In genomic region chr11:118362501-118362900, GRCm38 (mm10) we compare ENCODE assay signal across 10 mouse cellular contexts. TPM values are rescaled to one million over a fixed set of nuclear protein-coding genes. Genes with fewer than 3 reads are reported as not detected.
DNase-seq lines count a peak whose midpoint lies in the region; ATAC-seq and TF ChIP-seq lines count a peak whose summit lies in the region.
"Had no signal": no experiment of that assay in that cellular context is flagged by ENCODE, and none has a peak within 500 bp of the region (broad histone marks: within the 10 kb centered on the region; RNA-seq: fewer than 3 reads in every experiment).

No protein-coding gene starts in this region.

- H3K27ac ChIP-seq in layer of hippocampus, adult 2 months = peak overlapping the region; percentile 80; the same call in 1 of the 2 replicates
- H3K27ac ChIP-seq in embryonic facial prominence, embryonic 11.5 days (replicated peaks; ENCODE audit: low read depth, low read length) = peak overlapping the region; percentile 89
- H3K27ac ChIP-seq in heart, embryonic 13.5 days (replicated peaks) = peak overlapping the region; percentile 90
- peak overlapping the region; percentile 84 for H3K27ac ChIP-seq in lung, embryonic 16.5 days (ENCODE audit: low read length)

- no peak for ATAC-seq in embryonic facial prominence, embryonic 11.5 days (replicated peaks; ENCODE audit: insufficient number of reproducible peaks, low FRiP score, low TSS enrichment, low read depth)
- ATAC-seq in heart, embryonic 13.5 days (ENCODE audit: extremely low read depth, insufficient number of reproducible peaks, low FRiP score, low TSS enrichment) = no peak
- peak; percentile 30; the same call in 1 of the 2 replicates for ATAC-seq in lung, embryonic 16.5 days (ENCODE audit: low read depth)

- DNase-seq in layer of hippocampus, adult 2 months (ENCODE audit: low spot score in 2 of 2) = no peak
- no peak for DNase-seq in layer of hippocampus, adult 18-20 months (ENCODE audit: low spot score in 2 of 2)
- no peak for DNase-seq in embryonic facial prominence, embryonic 11.5 days (ENCODE audit: low spot score)
- DNase-seq in layer of hippocampus, adult 9-11 months = no peak
- DNase-seq in layer of hippocampus, postnatal 14 days (ENCODE audit: low spot score in 2 of 2) = no peak
- DNase-seq in frontal cortex, postnatal 25 days (ENCODE audit: low spot score in 2 of 2) = no peak

- 63% methylated on average over 1 of the region's 1 CpGs for WGBS in embryonic facial prominence, embryonic 11.5 days
- 56% methylated on average over 1 of the region's 1 CpGs for WGBS in heart, embryonic 13.5 days
- 17% methylated on average over 1 of the region's 1 CpGs for WGBS in lung, embryonic 16.5 days

- peak overlapping the region; percentile 32 for H3K4me2 ChIP-seq in embryonic facial prominence, embryonic 11.5 days (ENCODE audit: low read depth, low read length)
- H3K4me2 ChIP-seq in heart, embryonic 13.5 days = peak overlapping the region; percentile 58; the same call in 1 of the 2 replicates
- H3K4me2 ChIP-seq in lung, embryonic 16.5 days (ENCODE audit: low read depth, low read length) = no peak overlapping the region

- no peak overlapping the region for H3K4me3 ChIP-seq in layer of hippocampus, adult 2 months
- H3K4me3 ChIP-seq in embryonic facial prominence, embryonic 11.5 days (ENCODE audit: low read depth, low read length) = no peak overlapping the region
- no peak overlapping the region for H3K4me3 ChIP-seq in heart, embryonic 13.5 days
- H3K4me3 ChIP-seq in lung, embryonic 16.5 days (ENCODE audit: low read length) = no peak overlapping the region

- H3K4me1 ChIP-seq in embryonic facial prominence, embryonic 11.5 days (ENCODE audit: control insufficient read depth, insufficient read depth, low read length) = peaks cover 24% of the 10 kb centered on the region
- H3K4me1 ChIP-seq in heart, embryonic 13.5 days = peaks cover 59% of the 10 kb centered on the region
- H3K4me1 ChIP-seq in lung, embryonic 16.5 days (replicated peaks; ENCODE audit: control insufficient read depth, insufficient read depth, low read length) = peaks cover 30% of the 10 kb centered on the region

- no peaks in the 10 kb centered on the region for H3K27me3 ChIP-seq in embryonic facial prominence, embryonic 11.5 days (ENCODE audit: control insufficient read depth, insufficient read depth, low read length)
- no peaks in the 10 kb centered on the region for H3K27me3 ChIP-seq in heart, embryonic 13.5 days (replicated peaks)
- no peaks in the 10 kb centered on the region for H3K27me3 ChIP-seq in lung, embryonic 16.5 days (ENCODE audit: control insufficient read depth, insufficient read depth, low read depth, low read length)

- no peaks in the 10 kb centered on the region for H3K9me3 ChIP-seq in embryonic facial prominence, embryonic 11.5 days (replicated peaks; ENCODE audit: control insufficient read depth, low read length)
- H3K9me3 ChIP-seq in heart, embryonic 13.5 days = no peaks in the 10 kb centered on the region
- no peaks in the 10 kb centered on the region for H3K9me3 ChIP-seq in lung, embryonic 16.5 days (ENCODE audit: control insufficient read depth, low read length)

- H3K9ac ChIP-seq in embryonic facial prominence, embryonic 11.5 days (replicated peaks; ENCODE audit: low read length) = peak overlapping the region; percentile 48; the same call in 1 of the 2 replicates
- H3K9ac ChIP-seq in heart, embryonic 13.5 days = peak overlapping the region; percentile 67; the same call in 1 of the 2 replicates
- H3K9ac ChIP-seq in lung, embryonic 16.5 days (ENCODE audit: low read length) = peak overlapping the region; percentile 34; the same call in 1 of the 2 replicates

- H3K36me3 ChIP-seq in embryonic facial prominence, embryonic 11.5 days (replicated peaks; ENCODE audit: control insufficient read depth, insufficient read depth, low read depth, low read length) = no peaks in the 10 kb centered on the region
- H3K36me3 ChIP-seq in heart, embryonic 13.5 days = no peaks in the 10 kb centered on the region
- H3K36me3 ChIP-seq in lung, embryonic 16.5 days (ENCODE audit: control insufficient read depth, insufficient read depth, low read length) = no peaks in the 10 kb centered on the region

- no peak for TF ChIP-seq CTCF in layer of hippocampus, adult 2 months (conservative IDR thresholded peaks at IDR 0.05)

RNA-seq across cellular contexts. Expression of gene Timp2, which starts 7.0 kb away (rescaled TPM):
- 100 to 1,000 TPM; 168 to 196 TPM for total RNA-seq in layer of hippocampus, adult 2 months (2021)
- 100 to 1,000 TPM; 201 to 256 TPM for total RNA-seq in layer of hippocampus, adult 18-20 months (2021)
- polyA plus RNA-seq in embryonic facial prominence, embryonic 11.5 days (2014; fragmentation: Nextera tagmentation; extraction: Ambion mirVana) = 73.2 and 75.7 TPM in 2 replicates
- 61.0 and 63.6 TPM in 2 replicates for polyA plus RNA-seq in heart, embryonic 13.5 days (2015; fragmentation: Nextera tagmentation; extraction: Ambion mirVana)
- 69.8 and 74.1 TPM in 2 replicates for polyA plus RNA-seq in lung, embryonic 16.5 days (2015; fragmentation: Nextera tagmentation; extraction: Ambion mirVana)
- 100 to 1,000 TPM; 266 to 270 TPM for total RNA-seq in layer of hippocampus, postnatal 14 days (2021)
- total RNA-seq: MEL had no signal

RNA-seq across cellular contexts. Expression of gene Cep295nl, which starts 20.2 kb away (rescaled TPM):
- total RNA-seq in layer of hippocampus, adult 2 months (2021) = 1 to 10 TPM; 1.1 to 1.6 TPM
- total RNA-seq in layer of hippocampus, adult 18-20 months (2021) = 1 to 10 TPM in 1 of 2 experiments, under 1 TPM in 1; 0.61 to 1.2 TPM
- polyA plus RNA-seq in embryonic facial prominence, embryonic 11.5 days (2014; fragmentation: Nextera tagmentation; extraction: Ambion mirVana) = 0.21 and 0.76 TPM in 2 replicates
- polyA plus RNA-seq in heart, embryonic 13.5 days (2015; fragmentation: Nextera tagmentation; extraction: Ambion mirVana) = 0.15 and 0.27 TPM in 2 replicates
- 0.39 and 0.59 TPM in 2 replicates for polyA plus RNA-seq in lung, embryonic 16.5 days (2015; fragmentation: Nextera tagmentation; extraction: Ambion mirVana)
- 1 to 10 TPM; 1.0 to 1.6 TPM for total RNA-seq in layer of hippocampus, postnatal 14 days (2021)
- total RNA-seq: liver, adult 2 months; MEL had no signal
- polyA plus RNA-seq: liver, adult 2 months had no signal

RNA-seq across cellular contexts. Expression of gene Lgals3bp, which starts 39.4 kb away (rescaled TPM):
- 10 to 100 TPM; 17.8 to 18.3 TPM for total RNA-seq in layer of hippocampus, adult 2 months (2021)
- total RNA-seq in layer of hippocampus, adult 18-20 months (2021) = 10 to 100 TPM; 18.3 to 18.8 TPM
- polyA plus RNA-seq in embryonic facial prominence, embryonic 11.5 days (2014; fragmentation: Nextera tagmentation; extraction: Ambion mirVana) = 1.0 and 1.7 TPM in 2 replicates
- polyA plus RNA-seq in heart, embryonic 13.5 days (2015; fragmentation: Nextera tagmentation; extraction: Ambion mirVana) = 7.3 and 8.8 TPM in 2 replicates
- polyA plus RNA-seq in lung, embryonic 16.5 days (2015; fragmentation: Nextera tagmentation; extraction: Ambion mirVana) = 7.3 and 10.4 TPM in 2 replicates
- 10 to 100 TPM; 11.1 to 14.4 TPM for total RNA-seq in layer of hippocampus, postnatal 14 days (2021)

RNA-seq across cellular contexts. Expression of gene Cant1, which starts 56.4 kb away (rescaled TPM):
- total RNA-seq in layer of hippocampus, adult 2 months (2021) = 10 to 100 TPM; 38.0 to 40.5 TPM
- 10 to 100 TPM; 41.4 to 44.8 TPM for total RNA-seq in layer of hippocampus, adult 18-20 months (2021)
- polyA plus RNA-seq in embryonic facial prominence, embryonic 11.5 days (2014; fragmentation: Nextera tagmentation; extraction: Ambion mirVana) = 19.5 and 23.2 TPM in 2 replicates
- polyA plus RNA-seq in heart, embryonic 13.5 days (2015; fragmentation: Nextera tagmentation; extraction: Ambion mirVana) = 18.9 and 19.1 TPM in 2 replicates
- 26.5 and 28.9 TPM in 2 replicates for polyA plus RNA-seq in lung, embryonic 16.5 days (2015; fragmentation: Nextera tagmentation; extraction: Ambion mirVana)
- 10 to 100 TPM; 37.0 to 40.6 TPM for total RNA-seq in layer of hippocampus, postnatal 14 days (2021)
